Mouse (Mus musculus): ENCODE results near the gene Rrp12. TPM values are rescaled to one million over a fixed set of nuclear protein-coding genes. Genes with fewer than 3 reads are reported as not detected.
"Not testable (repeated sequence)": the region's sequence is repeated elsewhere in the genome, so short reads cannot be mapped to it uniquely, and the experiment has no call there.

Rrp12 gene
- polyA plus RNA-seq, 1 experiment from 2014 or later: 17.4 TPM

GRCm38 (mm10) chr19:41901696-41902095, 5.7 kb upstream of the Rrp12 start:
- no peak overlapping the region for H3K9ac ChIP-seq
- H3K27me3 ChIP-seq: no peaks in the 10 kb centered on the region
- no peaks in the 10 kb centered on the region for H3K9me3 ChIP-seq
- no peak overlapping the region for H3K27ac ChIP-seq
- H3K4me1 ChIP-seq: peaks cover 4% of the 10 kb centered on the region; the same call in 1 of the 2 replicates
- ATAC-seq (ENCODE audit: insufficient number of reproducible peaks, low FRiP score, low TSS enrichment, low read depth): no peak
- 42% methylated on average over 2 of the region's 2 CpGs for WGBS
- H3K4me3 ChIP-seq: no peak overlapping the region
- H3K4me2 ChIP-seq: no peak overlapping the region
- H3K36me3 ChIP-seq: no peaks in the 10 kb centered on the region

- no peaks in the 10 kb centered on the region for H3K27me3 ChIP-seq
- 85% methylated on average over 8 of the region's 8 CpGs for WGBS
- H3K9ac ChIP-seq: no peak overlapping the region
- H3K4me1 ChIP-seq: peaks cover 9% of the 10 kb centered on the region
- no peaks in the 10 kb centered on the region for H3K9me3 ChIP-seq
- H3K36me3 ChIP-seq: no peaks in the 10 kb centered on the region
- H3K27ac ChIP-seq: no peak overlapping the region
- H3K4me2 ChIP-seq: no peak overlapping the region
- no peak for ATAC-seq (ENCODE audit: insufficient number of reproducible peaks, low FRiP score, low TSS enrichment, low read depth)
- no peak overlapping the region for H3K4me3 ChIP-seq
Observed at GRCm38 (mm10) chr19:41900495-41901090, 4.6 kb upstream of the Rrp12 start.

GRCm38 (mm10) chr19:41898860-41899259, 2.9 kb upstream of the Rrp12 start:
- Histone ChIP-seq H3K9me3 (no peaks in the 10 kb centered on the region), H3K27ac (no peak overlapping the region), H3K4me1 (peaks cover 20% of the 10 kb centered on the region), H3K4me2 (no peak overlapping the region), H3K27me3 (no peaks in the 10 kb centered on the region), H3K36me3 (no peaks in the 10 kb centered on the region), H3K4me3 (no peak overlapping the region), H3K9ac (no peak overlapping the region)
- ATAC-seq (ENCODE audit: insufficient number of reproducible peaks, low FRiP score, low TSS enrichment, low read depth): no peak
- WGBS: 48% methylated on average over 4 of the region's 4 CpGs

GRCm38 (mm10) chr19:41896319-41896711, 342 bp upstream of the Rrp12 start:
- peak overlapping the region; percentile 73 for H3K4me3 ChIP-seq
- no peak for ATAC-seq (ENCODE audit: insufficient number of reproducible peaks, low FRiP score, low TSS enrichment, low read depth)
- H3K9ac ChIP-seq: peak overlapping the region; percentile 44; the same call in 1 of the 2 replicates
- H3K9me3 ChIP-seq: no peaks in the 10 kb centered on the region
- H3K4me1 ChIP-seq: peaks cover 16% of the 10 kb centered on the region
- H3K4me2 ChIP-seq: peak overlapping the region; percentile 87
- peaks cover 5% of the 10 kb centered on the region; the same call in 1 of the 2 replicates for H3K36me3 ChIP-seq
- 15% methylated on average over 18 of the region's 18 CpGs for WGBS
- H3K27ac ChIP-seq: no peak overlapping the region
- no peaks in the 10 kb centered on the region for H3K27me3 ChIP-seq

- H3K4me1 ChIP-seq: peaks cover 16% of the 10 kb centered on the region
- no peak overlapping the region for H3K9ac ChIP-seq
- no peak for ATAC-seq (ENCODE audit: insufficient number of reproducible peaks, low FRiP score, low TSS enrichment, low read depth)
- H3K27me3 ChIP-seq: no peaks in the 10 kb centered on the region
- peaks cover 18% of the 10 kb centered on the region for H3K36me3 ChIP-seq
- no peak overlapping the region for H3K27ac ChIP-seq
- peak overlapping the region; percentile 73 for H3K4me3 ChIP-seq
- H3K4me2 ChIP-seq: peak overlapping the region; percentile 87
- 37% methylated on average over 7 of the region's 7 CpGs for WGBS
- no peaks in the 10 kb centered on the region for H3K9me3 ChIP-seq
Observed at GRCm38 (mm10) chr19:41894959-41895358, 1.0 kb downstream of the Rrp12 start.

GRCm38 (mm10) chr19:41888191-41888590, 7.8 kb downstream of the Rrp12 start:
- Histone ChIP-seq H3K27ac (no peak overlapping the region), H3K9ac (no peak overlapping the region), H3K36me3 (peaks cover 81% of the 10 kb centered on the region), H3K4me3 (no peak overlapping the region), H3K9me3 (no peaks in the 10 kb centered on the region), H3K4me2 (no peak overlapping the region), H3K4me1 (no peaks in the 10 kb centered on the region), H3K27me3 (no peaks in the 10 kb centered on the region)
- no peak for ATAC-seq (ENCODE audit: insufficient number of reproducible peaks, low FRiP score, low TSS enrichment, low read depth)

- Histone ChIP-seq H3K36me3 (peaks cover 83% of the 10 kb centered on the region), H3K4me1 (no peaks in the 10 kb centered on the region)
Observed at GRCm38 (mm10) chr19:41883882-41884281, 12.1 kb downstream of the Rrp12 start.

GRCm38 (mm10) chr19:41881842-41882241, 14.1 kb downstream of the Rrp12 start:
- Histone ChIP-seq H3K27me3 (no peaks in the 10 kb centered on the region), H3K36me3 (peaks cover 75% of the 10 kb centered on the region), H3K9me3 (no peaks in the 10 kb centered on the region), H3K27ac (no peak overlapping the region), H3K4me3 (no peak overlapping the region), H3K9ac (no peak overlapping the region), H3K4me1 (no peaks in the 10 kb centered on the region), H3K4me2 (no peak overlapping the region)
- 90% methylated on average over 4 of the region's 4 CpGs for WGBS
- no peak for ATAC-seq (ENCODE audit: insufficient number of reproducible peaks, low FRiP score, low TSS enrichment, low read depth)

More at GRCm38 (mm10) chr19:41883882-41884281, 12.1 kb downstream of the Rrp12 start:
- H3K4me2 ChIP-seq: no peak overlapping the region
- no peaks in the 10 kb centered on the region for H3K9me3 ChIP-seq
- no peak overlapping the region for H3K4me3 ChIP-seq
- H3K27ac ChIP-seq: no peak overlapping the region
- H3K9ac ChIP-seq: no peak overlapping the region
- no peaks in the 10 kb centered on the region for H3K27me3 ChIP-seq
- ATAC-seq (ENCODE audit: insufficient number of reproducible peaks, low FRiP score, low TSS enrichment, low read depth): no peak
- 90% methylated on average over 9 of the region's 9 CpGs for WGBS

GRCm38 (mm10) chr19:41874356-41874755, 21.6 kb downstream of the Rrp12 start:
- ATAC-seq (ENCODE audit: insufficient number of reproducible peaks, low FRiP score, low TSS enrichment, low read depth): no peak
- no peak overlapping the region for H3K9ac ChIP-seq
- no peaks in the 10 kb centered on the region for H3K27me3 ChIP-seq
- no peak overlapping the region for H3K4me3 ChIP-seq
- no peak overlapping the region for H3K4me2 ChIP-seq
- WGBS: 86% methylated on average over 14 of the region's 14 CpGs
- H3K4me1 ChIP-seq: no peaks in the 10 kb centered on the region
- no peak overlapping the region for H3K27ac ChIP-seq
- peaks cover 81% of the 10 kb centered on the region for H3K36me3 ChIP-seq
- no peaks in the 10 kb centered on the region for H3K9me3 ChIP-seq

GRCm38 (mm10) chr19:41872285-41872684, 23.7 kb downstream of the Rrp12 start:
- ATAC-seq (ENCODE audit: insufficient number of reproducible peaks, low FRiP score, low TSS enrichment, low read depth): no peak
- no peaks in the 10 kb centered on the region for H3K27me3 ChIP-seq
- H3K4me3 ChIP-seq: no peak overlapping the region
- no peak overlapping the region for H3K4me2 ChIP-seq
- peaks cover 88% of the 10 kb centered on the region for H3K36me3 ChIP-seq
- H3K4me1 ChIP-seq: no peaks in the 10 kb centered on the region
- 95% methylated on average over 2 of the region's 2 CpGs for WGBS
- H3K9ac ChIP-seq: no peak overlapping the region
- H3K9me3 ChIP-seq: no peaks in the 10 kb centered on the region
- no peak overlapping the region for H3K27ac ChIP-seq

- H3K27me3 ChIP-seq; H3K4me3 ChIP-seq; H3K27ac ChIP-seq; H3K9ac ChIP-seq; H3K4me1 ChIP-seq; H3K4me2 ChIP-seq; ATAC-seq (ENCODE audit: insufficient number of reproducible peaks, low FRiP score, low TSS enrichment, low read depth); H3K9me3 ChIP-seq: not testable (repeated sequence)
- WGBS: 69% methylated on average over 5 of the region's 5 CpGs
- peaks cover 89% of the 10 kb centered on the region for H3K36me3 ChIP-seq
Observed at GRCm38 (mm10) chr19:41869946-41870345, 26.0 kb downstream of the Rrp12 start.

GRCm38 (mm10) chr19:41869296-41869695, 26.7 kb downstream of the Rrp12 start:
- Histone ChIP-seq H3K27ac (no peak overlapping the region), H3K4me2 (no peak overlapping the region), H3K9ac (no peak overlapping the region), H3K36me3 (peaks cover 86% of the 10 kb centered on the region), H3K4me3 (no peak overlapping the region), H3K9me3 (no peaks in the 10 kb centered on the region), H3K27me3 (no peaks in the 10 kb centered on the region), H3K4me1 (no peaks in the 10 kb centered on the region)
- no peak for ATAC-seq (ENCODE audit: insufficient number of reproducible peaks, low FRiP score, low TSS enrichment, low read depth)
- 87% methylated on average over 5 of the region's 5 CpGs for WGBS

- ATAC-seq (ENCODE audit: insufficient number of reproducible peaks, low FRiP score, low TSS enrichment, low read depth): no peak
- Histone ChIP-seq H3K4me3 (no peak overlapping the region), H3K27me3 (no peaks in the 10 kb centered on the region), H3K27ac (no peak overlapping the region), H3K4me2 (no peak overlapping the region), H3K36me3 (peaks cover 83% of the 10 kb centered on the region), H3K4me1 (no peaks in the 10 kb centered on the region), H3K9me3 (no peaks in the 10 kb centered on the region), H3K9ac (no peak overlapping the region)
- WGBS: 88% methylated on average over 8 of the region's 8 CpGs
Observed at GRCm38 (mm10) chr19:41866707-41867106, 29.3 kb downstream of the Rrp12 start.
